In genomic region chr5:142673082-142673481, GRCm38 (mm10) we compare ENCODE assay signal across 8 mouse cellular contexts. TPM values are rescaled to one million over a fixed set of nuclear protein-coding genes. Genes with fewer than 3 reads are reported as not detected.
A peak's percentile ranks its signal among the peaks of the same experiment; 100 is the strongest.
DNase-seq lines count a peak whose midpoint lies in the region; ATAC-seq lines count a peak whose summit lies in the region.

No protein-coding gene starts in this region.

- peaks cover 26% of the 10 kb centered on the region for H3K36me3 ChIP-seq in hindbrain, embryonic 12.5 days
- H3K36me3 ChIP-seq in neural tube, embryonic 13.5 days = peaks cover 27% of the 10 kb centered on the region

- no peak overlapping the region for H3K27ac ChIP-seq in hindbrain, embryonic 12.5 days
- peak overlapping the region; percentile 43; the same call in 1 of the 2 replicates for H3K27ac ChIP-seq in neural tube, embryonic 13.5 days (replicated peaks)

- H3K27me3 ChIP-seq in hindbrain, embryonic 12.5 days = no peaks in the 10 kb centered on the region
- no peaks in the 10 kb centered on the region for H3K27me3 ChIP-seq in neural tube, embryonic 13.5 days

- peak; percentile 78 for ATAC-seq in hindbrain, embryonic 12.5 days (ENCODE audit: low FRiP score)
- ATAC-seq in neural tube, embryonic 13.5 days (ENCODE audit: low read depth) = peak; percentile 47; the same call in 1 of the 2 replicates

- no peak overlapping the region for H3K4me3 ChIP-seq in hindbrain, embryonic 12.5 days
- no peak overlapping the region for H3K4me3 ChIP-seq in neural tube, embryonic 13.5 days

- WGBS in hindbrain, embryonic 12.5 days = 28% methylated on average over 5 of the region's 5 CpGs
- 18% methylated on average over 5 of the region's 5 CpGs for WGBS in neural tube, embryonic 13.5 days

- no peaks in the 10 kb centered on the region for H3K9me3 ChIP-seq in hindbrain, embryonic 12.5 days (replicated peaks)
- H3K9me3 ChIP-seq in neural tube, embryonic 13.5 days = no peaks in the 10 kb centered on the region

- peak; percentile 42 for DNase-seq in adrenal gland, postnatal 10 days
- DNase-seq in adrenal gland, postnatal 4 days (ENCODE audit: low spot score in 2 of 2) = no peak
- DNase-seq in lung, postnatal 10 days = peak; percentile 16
- no peak for DNase-seq in lung, postnatal 36 days
- no peak for DNase-seq in layer of hippocampus, adult 11-12 months (ENCODE audit: low spot score)
- DNase-seq in urinary bladder, postnatal 36 days (ENCODE audit: low spot score in 2 of 2) = no peak

- no peak overlapping the region for H3K9ac ChIP-seq in hindbrain, embryonic 12.5 days
- no peak overlapping the region for H3K9ac ChIP-seq in neural tube, embryonic 13.5 days

- H3K4me1 ChIP-seq in hindbrain, embryonic 12.5 days = peaks cover 4% of the 10 kb centered on the region; the same call in 1 of the 2 replicates
- peaks cover 15% of the 10 kb centered on the region for H3K4me1 ChIP-seq in neural tube, embryonic 13.5 days (replicated peaks)

- H3K4me2 ChIP-seq in hindbrain, embryonic 12.5 days (replicated peaks) = no peak overlapping the region
- no peak overlapping the region for H3K4me2 ChIP-seq in neural tube, embryonic 13.5 days

RNA-seq across cellular contexts. Expression of gene Slc29a4, which starts 19.2 kb away (rescaled TPM):
- total RNA-seq in adrenal gland, postnatal 10 days (2021) = 10 to 100 TPM; 17.2 to 24.0 TPM
- total RNA-seq in adrenal gland, postnatal 4 days (2021) = 10 to 100 TPM; 28.9 to 30.7 TPM
- polyA plus RNA-seq in hindbrain, embryonic 12.5 days (2016; fragmentation: Nextera tagmentation; extraction: Ambion mirVana) = 58.5 and 60.2 TPM in 2 replicates
- 79.8 and 82.1 TPM in 2 replicates for polyA plus RNA-seq in neural tube, embryonic 13.5 days (2015; fragmentation: Nextera tagmentation; extraction: Ambion mirVana)

RNA-seq across cellular contexts. Expression of gene Wipi2, which starts 45.6 kb away (rescaled TPM):
- 100 to 1,000 TPM in 1 of 2 experiments, 10 to 100 TPM in 1; 93.6 to 102 TPM for total RNA-seq in adrenal gland, postnatal 10 days (2021)
- 10 to 100 TPM; 88.7 to 93.0 TPM for total RNA-seq in adrenal gland, postnatal 4 days (2021)
- 63.8 and 64.8 TPM in 2 replicates for polyA plus RNA-seq in hindbrain, embryonic 12.5 days (2016; fragmentation: Nextera tagmentation; extraction: Ambion mirVana)
- polyA plus RNA-seq in neural tube, embryonic 13.5 days (2015; fragmentation: Nextera tagmentation; extraction: Ambion mirVana) = 43.3 and 48.3 TPM in 2 replicates

Comparison
In these comparisons a context has a peak if more than half of its experiments do, and no peak if none do; other contexts are left out.
1. DNase-seq: peak in adrenal gland, postnatal 10 days (single experiment) and lung, postnatal 10 days (single experiment); none in adrenal gland, postnatal 4 days (0 of 2), lung, postnatal 36 days (single experiment), layer of hippocampus, adult 11-12 months (single experiment) and urinary bladder, postnatal 36 days (0 of 2).